Mouse (Mus musculus) splenic B cell, adult 2 months (primary cell): ENCODE measurements around the gene Rnf24.
"Not testable (repeated sequence)": the region's sequence is repeated elsewhere in the genome, so short reads cannot be mapped to it uniquely, and the experiment has no call there.

Experiments used
- DNase-seq: peaks from one replicate; pipeline ENCODE4 v3.0.0-alpha.2; 2011; ENCODE audit warnings: low read depth, low spot score
- H3K27me3 ChIP-seq: 2 replicates; pipeline ENCODE4 v1.6.1; 2012; ENCODE audit warnings: mild to moderate bottlenecking, low read length, moderate library complexity, mixed read lengths; ENCODE audit not compliant: control insufficient read depth, poor library complexity, insufficient read depth, severe bottlenecking
- H3K36me3 ChIP-seq: 2 replicates; pipeline ENCODE4 v1.6.1; 2012; ENCODE audit warnings: mild to moderate bottlenecking, low read length, moderate library complexity, mixed read lengths; ENCODE audit not compliant: control insufficient read depth, poor library complexity, insufficient read depth, severe bottlenecking

Gene Rnf24

GRCm38 (mm10) chr2:131307822-131308221 is 44.9 kb downstream of the Rnf24 start:
- DNase-seq, result no peak
- Histone ChIP-seq H3K27me3 (no peaks in the 10 kb centered on the region), H3K36me3 (no peaks in the 10 kb centered on the region)

- no peak for DNase-seq
- no peaks in the 10 kb centered on the region for H3K27me3 ChIP-seq
- H3K36me3 ChIP-seq, result no peaks in the 10 kb centered on the region
Observed at GRCm38 (mm10) chr2:131307391-131307790, 45.3 kb downstream of the Rnf24 start.

GRCm38 (mm10) chr2:131305226-131305625 is 47.5 kb downstream of the Rnf24 start:
- H3K36me3 ChIP-seq, DNase-seq, H3K27me3 ChIP-seq: not testable (repeated sequence)

GRCm38 (mm10) chr2:131304497-131304896 is 48.2 kb downstream of the Rnf24 start:
- Histone ChIP-seq H3K36me3 (no peaks in the 10 kb centered on the region), H3K27me3 (peaks cover 1% of the 10 kb centered on the region; the same call in 1 of the 2 replicates)
- DNase-seq, result no peak

GRCm38 (mm10) chr2:131301635-131302034 is 51.1 kb downstream of the Rnf24 start:
- DNase-seq, result no peak
- H3K36me3 ChIP-seq, result peaks cover 3% of the 10 kb centered on the region
- peaks cover 1% of the 10 kb centered on the region; the same call in 1 of the 2 replicates for H3K27me3 ChIP-seq

- Histone ChIP-seq H3K36me3 (peaks cover 8% of the 10 kb centered on the region), H3K27me3 (peaks cover 1% of the 10 kb centered on the region; the same call in 1 of the 2 replicates)
- DNase-seq, result no peak
Observed at GRCm38 (mm10) chr2:131300485-131300884, 52.2 kb downstream of the Rnf24 start.

GRCm38 (mm10) chr2:131298674-131299073 is 54.0 kb downstream of the Rnf24 start:
- H3K27me3 ChIP-seq, result not testable (repeated sequence)

GRCm38 (mm10) chr2:131296746-131297261 is 55.9 kb downstream of the Rnf24 start:
- H3K36me3 ChIP-seq, result peaks cover 8% of the 10 kb centered on the region
- no peak for DNase-seq
- peaks cover 1% of the 10 kb centered on the region; the same call in 1 of the 2 replicates for H3K27me3 ChIP-seq

More at GRCm38 (mm10) chr2:131298674-131299073, 54.0 kb downstream of the Rnf24 start:
- H3K36me3 ChIP-seq, DNase-seq: not testable (repeated sequence)

GRCm38 (mm10) chr2:131290669-131291068 is 62.0 kb downstream of the Rnf24 start:
- Histone ChIP-seq H3K27me3 (no peaks in the 10 kb centered on the region), H3K36me3 (peaks cover 8% of the 10 kb centered on the region)
- no peak for DNase-seq

- H3K36me3 ChIP-seq, result peaks cover 11% of the 10 kb centered on the region; the same call in 1 of the 2 replicates
- DNase-seq, result no peak
Observed at GRCm38 (mm10) chr2:131286276-131286675, 66.4 kb downstream of the Rnf24 start.

GRCm38 (mm10) chr2:131281596-131281995 is 71.1 kb downstream of the Rnf24 start:
- Histone ChIP-seq H3K36me3 (peaks cover 15% of the 10 kb centered on the region; the same call in 1 of the 2 replicates), H3K27me3 (no peaks in the 10 kb centered on the region)
- DNase-seq, result no peak

More at GRCm38 (mm10) chr2:131286276-131286675, 66.4 kb downstream of the Rnf24 start:
- H3K27me3 ChIP-seq, result no peaks in the 10 kb centered on the region

- no peak for DNase-seq
- H3K27me3 ChIP-seq, result no peaks in the 10 kb centered on the region
- peaks cover 10% of the 10 kb centered on the region; the same call in 1 of the 2 replicates for H3K36me3 ChIP-seq
Observed at GRCm38 (mm10) chr2:131276722-131277121, 76.0 kb downstream of the Rnf24 start.

- peaks cover 7% of the 10 kb centered on the region; the same call in 1 of the 2 replicates for H3K36me3 ChIP-seq
- no peaks in the 10 kb centered on the region for H3K27me3 ChIP-seq
- DNase-seq, result no peak
Observed at GRCm38 (mm10) chr2:131275493-131275892, 77.2 kb downstream of the Rnf24 start.

GRCm38 (mm10) chr2:131265056-131265455 is 87.6 kb downstream of the Rnf24 start:
- Histone ChIP-seq H3K27me3 (no peaks in the 10 kb centered on the region), H3K36me3 (no peaks in the 10 kb centered on the region)
- no peak for DNase-seq

GRCm38 (mm10) chr2:131264027-131264426 is 88.7 kb downstream of the Rnf24 start:
- DNase-seq, result no peak
- no peaks in the 10 kb centered on the region for H3K36me3 ChIP-seq
- no peaks in the 10 kb centered on the region for H3K27me3 ChIP-seq
